In genomic region chr14:46955109-46955508, GRCm38 (mm10) we compare ENCODE assay signal across 21 mouse cellular contexts.
DNase-seq lines count a peak whose midpoint lies in the region; ATAC-seq and TF ChIP-seq lines count a peak whose summit lies in the region.
"Had no signal": no experiment of that assay in that cellular context is flagged by ENCODE, and none has a peak within 500 bp of the region (broad histone marks: within the 10 kb centered on the region; RNA-seq: fewer than 3 reads in every experiment).

No protein-coding gene starts in this region.

- peaks cover 64% of the 10 kb centered on the region for H3K4me1 ChIP-seq in heart, embryonic 12.5 days (replicated peaks)
- H3K4me1 ChIP-seq in lung, embryonic 14.5 days (ENCODE audit: insufficient read depth), result peaks cover 19% of the 10 kb centered on the region
- peaks cover 26% of the 10 kb centered on the region for H3K4me1 ChIP-seq in embryonic fibroblast, embryonic 13.5 days (ENCODE audit: control insufficient read depth, insufficient read depth, low read length)

- peaks cover 7% of the 10 kb centered on the region; the same call in 1 of the 2 replicates for H3K36me3 ChIP-seq in heart, embryonic 12.5 days
- H3K36me3 ChIP-seq in lung, embryonic 14.5 days (ENCODE audit: insufficient read depth), result no peaks in the 10 kb centered on the region
- H3K36me3 ChIP-seq: hindbrain, embryonic 13.5 days; midbrain, embryonic 10.5 days; neural tube, embryonic 15.5 days had no signal

- H3K27me3 ChIP-seq in heart, embryonic 12.5 days (replicated peaks), result no peaks in the 10 kb centered on the region
- no peaks in the 10 kb centered on the region for H3K27me3 ChIP-seq in lung, embryonic 14.5 days (ENCODE audit: insufficient read depth, low read length)
- H3K27me3 ChIP-seq: hindbrain, embryonic 13.5 days; neural tube, embryonic 15.5 days had no signal

- peak overlapping the region; percentile 51; the same call in 1 of the 2 replicates for H3K27ac ChIP-seq in heart, embryonic 12.5 days (ENCODE audit: poor library complexity, severe bottlenecking)
- peak overlapping the region; percentile 4; the same call in 1 of the 2 replicates for H3K27ac ChIP-seq in lung, embryonic 14.5 days (ENCODE audit: low read depth)
- 0 out of 2 replicates have a peak overlapping the region, but pooled peaks have one; percentile 20 for H3K27ac ChIP-seq in embryonic fibroblast, embryonic 13.5 days (ENCODE audit: insufficient read depth, low read length)
- H3K27ac ChIP-seq: hindbrain, embryonic 13.5 days; macrophage; midbrain, embryonic 10.5 days; neural tube, embryonic 15.5 days had no signal

- H3K4me3 ChIP-seq in heart, embryonic 12.5 days, result no peak overlapping the region
- no peak overlapping the region for H3K4me3 ChIP-seq in lung, embryonic 14.5 days (ENCODE audit: low read depth, low read length)
- no peak overlapping the region for H3K4me3 ChIP-seq in embryonic fibroblast, embryonic 13.5 days (ENCODE audit: insufficient read depth, low read length)
- H3K4me3 ChIP-seq: hindbrain, embryonic 13.5 days; midbrain, embryonic 10.5 days; neural tube, embryonic 15.5 days had no signal

- TF ChIP-seq POLR2A in embryonic fibroblast, embryonic 13.5 days (IDR thresholded peaks at IDR 0.05; ENCODE audit: low read depth, low read length), result no peak

- TF ChIP-seq CTCF in lung, embryonic 14.5 days (IDR thresholded peaks at IDR 0.05; ENCODE audit: low read depth), result no peak
- no peak for TF ChIP-seq CTCF in embryonic fibroblast, embryonic 13.5 days (IDR thresholded peaks at IDR 0.05; ENCODE audit: borderline replicate concordance, insufficient read depth, low read length)

- 69% methylated on average over 2 of the region's 2 CpGs for WGBS in heart, embryonic 12.5 days
- 32% methylated on average over 2 of the region's 2 CpGs for WGBS in lung, embryonic 14.5 days

- no peak for DNase-seq in heart, postnatal 4 days
- no peak for DNase-seq in lung, embryonic 14.5 days
- DNase-seq in lung, adult 18-20 months, result no peak
- DNase-seq in layer of hippocampus, postnatal 25 days (ENCODE audit: extremely low spot score in 1 of 2, low spot score in 1 of 2), result no peak
- DNase-seq in cerebellum, postnatal 10 days, result no peak
- DNase-seq: adrenal gland, adult 2 months; B cell, adult 2 months; cerebellum, adult 11 months; cerebellum, postnatal 14 days; kidney, adult 11 months; liver, postnatal 0 days; right cerebral cortex, adult 18-20 months; right cerebral cortex, postnatal 4 days; thymus, postnatal 14 days had no signal

- no peak overlapping the region for H3K4me2 ChIP-seq in heart, embryonic 12.5 days
- H3K4me2 ChIP-seq in lung, embryonic 14.5 days, result no peak overlapping the region
- H3K4me2 ChIP-seq: hindbrain, embryonic 13.5 days; neural tube, embryonic 15.5 days had no signal

- ATAC-seq in heart, embryonic 12.5 days (ENCODE audit: insufficient number of reproducible peaks, low FRiP score), result no peak
- ATAC-seq in lung, embryonic 14.5 days (ENCODE audit: insufficient read depth), result no peak
- ATAC-seq: liver, postnatal 0 days; midbrain, embryonic 16.5 days had no signal

- no peaks in the 10 kb centered on the region for H3K9me3 ChIP-seq in heart, embryonic 12.5 days (replicated peaks)
- no peaks in the 10 kb centered on the region for H3K9me3 ChIP-seq in lung, embryonic 14.5 days (ENCODE audit: low read depth, low read length)
- H3K9me3 ChIP-seq: hindbrain, embryonic 13.5 days; midbrain, embryonic 10.5 days; neural tube, embryonic 15.5 days had no signal

- no peak overlapping the region for H3K9ac ChIP-seq in heart, embryonic 12.5 days
- H3K9ac ChIP-seq in lung, embryonic 14.5 days, result no peak overlapping the region
- H3K9ac ChIP-seq: hindbrain, embryonic 13.5 days; liver, postnatal 0 days; neural tube, embryonic 15.5 days had no signal
